Mouse (Mus musculus) ES-E14 (cell line): ENCODE data around the gene Vps26a.

Experiments
- HCFC1 ChIP-seq: IDR thresholded peaks from 2 replicates; pipeline ENCODE4 v1.6.1; 2012; ENCODE audit warnings: low read length, inconsistent platforms, borderline replicate concordance; ENCODE audit not compliant: insufficient read depth
- MAFK ChIP-seq: IDR thresholded peaks from 2 replicates; pipeline ENCODE4 v1.6.1; 2014; ENCODE audit warnings: mild to moderate bottlenecking, low read depth, low read length, inconsistent platforms; ENCODE audit not compliant: insufficient read depth
- ZNF384 ChIP-seq: IDR thresholded peaks from 2 replicates; pipeline ENCODE4 v1.6.1; 2012; ENCODE audit warnings: low read depth, low read length, inconsistent platforms

GRCm38 (mm10) chr10:62507071-62507470 is 20.5 kb upstream of the Vps26a start:
- TF ChIP-seq HCFC1 (no peak), MAFK (no peak), ZNF384 (no peak)
